Mouse (Mus musculus) MEL (cell line): ENCODE results near the gene Tmem102. TPM values are rescaled to one million over a fixed set of nuclear protein-coding genes. Genes with fewer than 3 reads are reported as not detected.

Experiments used
- DNase-seq: peaks from one replicate; pipeline ENCODE4 v3.0.0; 2011; ENCODE audit warnings: low read depth, low spot score
- H3K27ac ChIP-seq: 2 replicates; pipeline ENCODE4 v1.5.1; 2012; ENCODE audit warnings: low read depth, mild to moderate bottlenecking, control low read depth, low read length, moderate library complexity; ENCODE audit not compliant: control insufficient read depth
- H3K27me3 ChIP-seq, 2 experiments: fragments of 150-350 bp in 1 of 2; sonication (generic) in 1 of 2; 2 replicates each; pipeline ENCODE4 v1.6.1; 2012; ENCODE audit warnings: low read length in 2 of 2, mild to moderate bottlenecking in 2 of 2, improper control_type of control experiment in 1 of 2, moderate library complexity in 1 of 2; ENCODE audit not compliant: insufficient read depth in 2 of 2, control insufficient read depth in 1 of 2
- H3K36me3 ChIP-seq, 2 experiments: 2 replicates each; pipeline ENCODE4 v1.6.1; 2012 to 2014; ENCODE audit warnings: low read length in 2 of 2, improper control_type of control experiment in 1 of 2, inconsistent platforms in 1 of 2, mild to moderate bottlenecking in 1 of 2; ENCODE audit not compliant: insufficient read depth in 2 of 2, control insufficient read depth in 1 of 2
- H3K4me1 ChIP-seq, 2 experiments: fragments of 150-350 bp in 1 of 2; sonication (generic) in 1 of 2; 2 replicates each; pipeline ENCODE4 v1.6.1; 2012; ENCODE audit warnings: low read length in 2 of 2, improper control_type of control experiment in 1 of 2, mild to moderate bottlenecking in 1 of 2; ENCODE audit not compliant: insufficient read depth in 2 of 2, control insufficient read depth in 1 of 2
- H3K4me3 ChIP-seq, 2 experiments: fragments of 150-350 bp in 1 of 2; sonication (generic) in 1 of 2; 2 replicates each; pipeline ENCODE4 v1.5.1; 2012; ENCODE audit warnings: low read depth in 2 of 2, low read length in 2 of 2, mild to moderate bottlenecking in 2 of 2, moderate library complexity in 2 of 2, control low read depth in 1 of 2, improper control_type of control experiment in 1 of 2; ENCODE audit not compliant: control insufficient read depth in 1 of 2, insufficient read depth in 1 of 2
- H3K79me2 ChIP-seq: 2 replicates; pipeline ENCODE4 v1.6.1; 2012; ENCODE audit warnings: mild to moderate bottlenecking, low read length, moderate library complexity; ENCODE audit not compliant: control insufficient read depth, poor library complexity, insufficient read depth
- H3K9ac ChIP-seq: 2 replicates; pipeline ENCODE4 v1.6.1; 2012; ENCODE audit warnings: low read depth, mild to moderate bottlenecking, control low read depth, low read length, moderate library complexity; ENCODE audit not compliant: control insufficient read depth, poor library complexity, severe bottlenecking
- H3K9me3 ChIP-seq: fragments of 150-350 bp; sonication (generic); replicated peaks from 2 replicates; pipeline ENCODE4 v1.6.1; 2012; ENCODE audit warnings: mild to moderate bottlenecking, low read length, improper control_type of control experiment, moderate library complexity; ENCODE audit not compliant: insufficient read depth
- CHD1 ChIP-seq: IDR thresholded peaks from 2 replicates; pipeline ENCODE4 v1.6.1; 2012; ENCODE audit warnings: low read depth, mild to moderate bottlenecking, inconsistent platforms, low read length, improper control_type of control experiment
- CHD2 ChIP-seq: IDR thresholded peaks from 2 replicates; pipeline ENCODE4 v1.6.1; 2011; ENCODE audit warnings: low read length, improper control_type of control experiment
- E2F4 ChIP-seq: IDR thresholded peaks from 2 replicates; pipeline ENCODE4 v1.6.1; 2011; ENCODE audit warnings: low read depth, low read length, improper control_type of control experiment, borderline replicate concordance
- EP300 ChIP-seq, 2 experiments: IDR thresholded peaks; 2 replicates each; pipeline ENCODE4 v1.6.1; 2011; ENCODE audit warnings: improper control_type of control experiment in 2 of 2, low read length in 2 of 2, low read depth in 1 of 2, mild to moderate bottlenecking in 1 of 2
- ETS1 ChIP-seq: IDR thresholded peaks from 2 replicates; pipeline ENCODE4 v1.6.1; 2012; ENCODE audit warnings: low read depth, mild to moderate bottlenecking, inconsistent platforms, low read length, improper control_type of control experiment, moderate library complexity
- GABPA ChIP-seq: IDR thresholded peaks from 2 replicates; pipeline ENCODE4 v1.6.1; 2012; ENCODE audit warnings: low read depth, mild to moderate bottlenecking, inconsistent platforms, low read length, improper control_type of control experiment, moderate library complexity
- GATA1 ChIP-seq: IDR thresholded peaks from 2 replicates; pipeline ENCODE4 v1.6.1; 2011; ENCODE audit warnings: low read depth, low read length, improper control_type of control experiment
- HCFC1 ChIP-seq: IDR thresholded peaks from 2 replicates; pipeline ENCODE4 v1.6.1; 2012; ENCODE audit warnings: low read depth, mild to moderate bottlenecking, inconsistent platforms, low read length, improper control_type of control experiment, moderate library complexity
- JUND ChIP-seq: IDR thresholded peaks from 2 replicates; pipeline ENCODE4 v1.6.1; 2011; ENCODE audit warnings: low read depth, mild to moderate bottlenecking, improper control_type of control experiment, low read length
- KAT2A ChIP-seq: conservative IDR thresholded peaks from 2 replicates; pipeline ENCODE4 v1.6.1; 2012; ENCODE audit warnings: low read depth, low read length, improper control_type of control experiment, inconsistent platforms
- MAX ChIP-seq: IDR thresholded peaks from 2 replicates; pipeline ENCODE4 v1.6.1; 2011; ENCODE audit warnings: low read length, improper control_type of control experiment
- MEF2A ChIP-seq: IDR thresholded peaks from 2 replicates; pipeline ENCODE4 v1.6.1; 2014; ENCODE audit warnings: low read depth, mild to moderate bottlenecking, inconsistent platforms, low read length, improper control_type of control experiment; ENCODE audit not compliant: poor library complexity, insufficient replicate concordance, severe bottlenecking; ENCODE audit errors: extremely low read depth
- MXI1 ChIP-seq: IDR thresholded peaks from 2 replicates; pipeline ENCODE4 v1.6.1; 2011; ENCODE audit warnings: mild to moderate bottlenecking, low read depth, low read length, improper control_type of control experiment
- MYB ChIP-seq: IDR thresholded peaks from 2 replicates; pipeline ENCODE4 v1.6.1; 2011; ENCODE audit warnings: mild to moderate bottlenecking, low read depth, low read length, improper control_type of control experiment
- MYC ChIP-seq: IDR thresholded peaks from 2 replicates; pipeline ENCODE4 v1.6.1; 2011; ENCODE audit warnings: low read depth, mild to moderate bottlenecking, low read length, improper control_type of control experiment, moderate library complexity
- NELFE ChIP-seq: IDR thresholded peaks from 2 replicates; pipeline ENCODE4 v1.6.1; 2011; ENCODE audit warnings: low read depth, low read length, improper control_type of control experiment
- NRF1 ChIP-seq: IDR thresholded peaks from 2 replicates; pipeline ENCODE4 v1.6.1; 2014; ENCODE audit warnings: low read depth, mild to moderate bottlenecking, inconsistent platforms, low read length, improper control_type of control experiment, moderate library complexity; ENCODE audit not compliant: poor library complexity, insufficient read depth, severe bottlenecking
- POLR2A ChIP-seq, 2 experiments: IDR thresholded peaks; 2 replicates each; pipeline ENCODE4 v1.6.1; 2011 to 2012; ENCODE audit warnings: low read length in 2 of 2, mild to moderate bottlenecking in 2 of 2, control low read depth in 1 of 2, improper control_type of control experiment in 1 of 2, low read depth in 1 of 2, moderate library complexity in 1 of 2; ENCODE audit not compliant: control insufficient read depth in 1 of 2, insufficient read depth in 1 of 2, poor library complexity in 1 of 2
- POLR2AphosphoS2 ChIP-seq: IDR thresholded peaks from 2 replicates; pipeline ENCODE4 v1.6.1; 2011; ENCODE audit warnings: low read length, improper control_type of control experiment
- POLR2AphosphoS5 ChIP-seq: IDR thresholded peaks from 2 replicates; pipeline ENCODE4 v1.6.1; 2012; ENCODE audit warnings: low read depth, borderline replicate concordance, mild to moderate bottlenecking, inconsistent platforms, low read length, moderate library complexity, mixed read lengths
- RAD21 ChIP-seq: IDR thresholded peaks from 2 replicates; pipeline ENCODE4 v1.6.1; 2011; ENCODE audit warnings: mild to moderate bottlenecking, low read depth, low read length, improper control_type of control experiment
- RCOR1 ChIP-seq: IDR thresholded peaks from 2 replicates; pipeline ENCODE4 v1.6.1; 2012; ENCODE audit warnings: low read depth, mild to moderate bottlenecking, inconsistent platforms, low read length, improper control_type of control experiment
- SIN3A ChIP-seq: IDR thresholded peaks from 2 replicates; pipeline ENCODE4 v1.6.1; 2012; ENCODE audit warnings: low read length, improper control_type of control experiment, inconsistent platforms
- SMC3 ChIP-seq: IDR thresholded peaks from 2 replicates; pipeline ENCODE4 v1.6.1; 2011; ENCODE audit warnings: low read depth, low read length, improper control_type of control experiment
- TAL1 ChIP-seq: IDR thresholded peaks from 2 replicates; pipeline ENCODE4 v1.6.1; 2012; ENCODE audit warnings: mild to moderate bottlenecking, inconsistent platforms, low read length, moderate library complexity, mixed read lengths
- TBP ChIP-seq: IDR thresholded peaks from 2 replicates; pipeline ENCODE4 v1.8.0; 2011; ENCODE audit warnings: low read depth, low read length, improper control_type of control experiment
- UBTF ChIP-seq: IDR thresholded peaks from 2 replicates; pipeline ENCODE4 v1.6.1; 2012; ENCODE audit warnings: low read depth, mild to moderate bottlenecking, inconsistent platforms, low read length, improper control_type of control experiment, moderate library complexity, borderline replicate concordance; ENCODE audit not compliant: insufficient read depth
- USF2 ChIP-seq, 2 experiments: IDR thresholded peaks; 2 replicates each; pipeline ENCODE4 v1.6.1; 2011 to 2012; ENCODE audit warnings: improper control_type of control experiment in 2 of 2, low read length in 2 of 2, borderline replicate concordance in 1 of 2, inconsistent platforms in 1 of 2, low read depth in 1 of 2, mild to moderate bottlenecking in 1 of 2; ENCODE audit not compliant: insufficient read depth in 1 of 2
- ZC3H11A ChIP-seq: IDR thresholded peaks from 2 replicates; pipeline ENCODE4 v1.6.1; 2012; ENCODE audit warnings: low read depth, mild to moderate bottlenecking, inconsistent platforms, low read length, improper control_type of control experiment
- ZKSCAN1 ChIP-seq: IDR thresholded peaks from 2 replicates; pipeline ENCODE4 v1.6.1; 2012; ENCODE audit warnings: low read depth, mild to moderate bottlenecking, inconsistent platforms, low read length, improper control_type of control experiment, moderate library complexity
- ZMIZ1 ChIP-seq: IDR thresholded peaks from 2 replicates; pipeline ENCODE4 v1.6.1; 2012; ENCODE audit warnings: low read depth, mild to moderate bottlenecking, inconsistent platforms, low read length, improper control_type of control experiment, moderate library complexity
- ZNF384 ChIP-seq: IDR thresholded peaks from 2 replicates; pipeline ENCODE4 v1.6.1; 2012; ENCODE audit warnings: low read depth, mild to moderate bottlenecking, inconsistent platforms, low read length, improper control_type of control experiment
- polyA plus RNA-seq, 2 experiments: library from polyadenylated mRNA; stranded (reverse) in 1 of 2; unstranded in 1 of 2; fragments of >175 nt in 1 of 2; fragments of >200 nt in 1 of 2; gene quantifications; 2 replicates each; pipeline versions ENCODE4 v1.2.1 to v1.2.4; 2012; ENCODE audit warnings: low replicate concordance in 2 of 2, low read depth in 1 of 2; ENCODE audit not compliant: insufficient read length in 2 of 2, insufficient read depth in 1 of 2, missing spikeins in 1 of 2
- total RNA-seq: library from RNA; depleted of rRNA; stranded (reverse); fragments of 300-350 nt; gene quantifications from 2 replicates; pipeline ENCODE4 v1.2.3, GENCODE M21; 2012

Gene Tmem102
- total and polyA plus RNA-seq, 3 experiments, result 0.31 to 2.4 TPM; not detected in 1

DNA sequence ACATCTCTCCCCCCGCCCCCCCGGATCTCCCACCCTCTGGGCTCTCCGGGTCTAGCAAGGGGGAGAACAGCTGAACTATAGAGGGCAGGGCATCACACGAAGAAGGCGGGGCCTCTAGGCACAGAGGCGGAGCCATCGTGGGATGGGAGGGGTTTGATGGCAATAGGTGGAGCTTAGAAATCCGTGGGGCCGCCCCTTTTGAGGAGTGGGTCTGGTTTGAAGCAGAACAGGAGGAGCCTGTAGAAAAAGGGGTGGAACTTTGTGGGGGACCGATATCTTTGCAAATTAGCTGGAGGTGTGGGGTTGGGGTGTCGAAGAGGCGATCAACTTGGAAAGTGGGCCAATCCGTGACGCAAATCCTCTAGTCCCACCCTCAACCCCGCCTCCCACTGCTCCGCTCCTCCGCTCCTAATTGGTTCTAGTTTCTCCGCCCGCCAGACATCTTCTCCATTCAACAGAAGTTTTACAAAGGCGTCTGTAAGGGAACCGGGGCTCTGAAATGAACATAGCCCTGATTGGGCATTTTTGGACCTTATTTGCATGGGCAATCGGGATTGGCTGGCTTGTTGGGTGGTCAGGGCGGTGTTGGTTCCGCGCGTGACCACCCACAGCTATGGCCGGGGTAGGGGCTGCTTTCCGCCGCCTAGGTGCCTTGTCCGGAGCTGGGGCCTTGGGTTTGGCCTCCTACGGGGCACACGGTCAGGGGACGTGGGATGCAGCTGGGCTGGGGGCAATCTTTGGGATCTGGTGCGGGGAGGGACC lies 32.7 kb upstream of the Tmem102 start, which contains the start of gene Tmem256 (continued):
- TF ChIP-seq MYC (0 out of 2 replicates have a peak, but pooled peaks have one; percentile 63), TAL1 (no peak), CHD1 (no peak), SMC3 (no peak), UBTF (no peak), ZKSCAN1 (no peak), MXI1 (peak; percentile 59), SIN3A (peak; percentile 79), MYB (no peak), NELFE (peak; percentile 81), POLR2AphosphoS5 (no peak), ZNF384 (no peak), GABPA (peak; percentile 90; the same call in 1 of the 2 replicates), HCFC1 (peak; percentile 88), RCOR1 (no peak), ZC3H11A (no peak), KAT2A (no peak; the same call in 1 of the 2 replicates), JUND (no peak), POLR2A (IDR thresholded peaks at IDR 0.05; ENCODE audit: control insufficient read depth in 1 of 2, insufficient read depth in 1 of 2, low read depth in 1 of 2, low read length in 2 of 2, poor library complexity in 1 of 2) (peak in 1 of 2 experiments; percentile 88; a peak in 3 of 4 replicates), USF2 (IDR thresholded peaks at IDR 0.05; ENCODE audit: borderline replicate concordance in 1 of 2, insufficient read depth in 1 of 2, low read depth in 1 of 2, low read length in 2 of 2) (no peak), GATA1 (no peak)

DNA sequence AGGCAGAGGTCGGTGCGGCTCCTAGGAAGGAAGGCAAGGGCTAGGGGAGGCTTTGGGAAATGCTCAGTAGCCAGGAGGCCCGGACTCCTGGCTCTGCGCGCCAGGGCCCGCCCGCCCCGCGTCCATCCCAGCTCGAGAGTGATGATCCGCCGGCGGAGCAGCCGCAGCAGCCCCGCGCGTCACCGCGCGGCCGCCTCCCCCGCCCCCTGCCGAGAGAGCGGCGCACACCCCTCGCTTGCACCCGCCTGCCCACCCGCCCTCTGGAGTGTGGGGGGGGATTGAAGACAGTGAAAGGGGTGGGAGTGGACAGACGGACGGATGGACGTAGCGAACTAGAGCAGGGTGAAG lies 32.2 kb upstream of the Tmem102 start, which contains the start of gene Nlgn2:
TSS of gene Nlgn2 (minus strand) at position 181 of the 348 bp plus-strand sequence.
- Histone ChIP-seq H3K36me3 (peaks cover 0 to 14% of the 10 kb centered on the region in 2 experiments; a peak in 2 of 4 replicates), H3K9me3 (no peaks in the 10 kb centered on the region), H3K27ac (peak within 1 kb of the TSS; percentile 40), H3K4me3 (peak within 1 kb of the TSS; percentile 84 to 97), H3K27me3 (no peaks in the 10 kb centered on the region; a peak in 1 of 4 replicates), H3K4me1 (peaks cover 10 to 27% of the 10 kb centered on the region in 2 experiments), H3K9ac (peak within 1 kb of the TSS; percentile 86), H3K79me2 (peaks cover 1% of the 10 kb centered on the region; the same call in 1 of the 2 replicates)
- DNase-seq, result no peak
- TF ChIP-seq MAX, result no peak
- no peak for TF ChIP-seq RCOR1
- TF ChIP-seq EP300 (IDR thresholded peaks at IDR 0.05; ENCODE audit: low read depth in 1 of 2, low read length in 2 of 2), result no peak
- 0 out of 2 replicates have a peak, but pooled peaks have one; percentile 48 for TF ChIP-seq ZMIZ1
- TF ChIP-seq ETS1, result no peak; the same call in 1 of the 2 replicates
- no peak for TF ChIP-seq HCFC1
- TF ChIP-seq NRF1, result peak; percentile 56; the same call in 1 of the 2 replicates
- peak; percentile 62 for TF ChIP-seq NELFE
- TF ChIP-seq USF2 (IDR thresholded peaks at IDR 0.05; ENCODE audit: borderline replicate concordance in 1 of 2, insufficient read depth in 1 of 2, low read depth in 1 of 2, low read length in 2 of 2), result no peak
- TF ChIP-seq TBP, result no peak
- no peak for TF ChIP-seq MEF2A
- TF ChIP-seq MYC, result no peak
- TF ChIP-seq RAD21, result no peak
- no peak for TF ChIP-seq MXI1
- TF ChIP-seq GATA1, result no peak
- no peak for TF ChIP-seq E2F4
- no peak for TF ChIP-seq UBTF
- no peak for TF ChIP-seq POLR2AphosphoS5
- TF ChIP-seq ZKSCAN1, result no peak
- no peak for TF ChIP-seq CHD2
- peak; percentile 42; the same call in 1 of the 2 replicates for TF ChIP-seq SIN3A
- no peak; the same call in 1 of the 2 replicates for TF ChIP-seq POLR2AphosphoS2
